Mouse (Mus musculus) liver, adult 2 months (tissue): ENCODE measurements at regions not wholly inside any gene's neighbourhood (a gene's known extent, or its start where the extent isn't known, plus 50 kb on each side); places are given as distances from the start of the nearest gene placed in this dataset.
"Not testable (repeated sequence)": the region's sequence is repeated elsewhere in the genome, so short reads cannot be mapped to it uniquely, and the experiment has no call there.

ENCODE experiments used
- DNase-seq: peaks from one replicate; pipeline ENCODE4 v3.0.0-alpha.2; 2011; ENCODE audit warnings: low read depth, low spot score; ENCODE audit errors: extremely low read depth
- H3K27ac ChIP-seq: fragments of 200-500 bp; replicated peaks from 2 replicates; pipeline ENCODE4 v1.5.1; 2012; ENCODE audit warnings: low read depth, mild to moderate bottlenecking, control low read depth, inconsistent platforms, low read length; ENCODE audit not compliant: insufficient read depth
- H3K27me3 ChIP-seq: fragments of 200-500 bp; 2 replicates; pipeline ENCODE4 v1.6.1; 2012; ENCODE audit warnings: mild to moderate bottlenecking, moderate library complexity, low read length, inconsistent platforms; ENCODE audit not compliant: control insufficient read depth, insufficient read depth
- H3K36me3 ChIP-seq: fragments of 200-500 bp; 2 replicates; pipeline ENCODE4 v1.6.1; 2012; ENCODE audit warnings: low read length, inconsistent platforms; ENCODE audit not compliant: control insufficient read depth, insufficient read depth
- H3K4me1 ChIP-seq: fragments of 200-500 bp; 2 replicates; pipeline ENCODE4 v1.6.1; 2011; ENCODE audit warnings: low read length; ENCODE audit not compliant: control insufficient read depth, insufficient read depth
- H3K4me3 ChIP-seq: fragments of 200-500 bp; 2 replicates; pipeline ENCODE4 v1.5.1; 2011; ENCODE audit warnings: low read depth, mild to moderate bottlenecking, control low read depth, low read length, moderate library complexity; ENCODE audit not compliant: insufficient read depth
- H3K79me2 ChIP-seq: fragments of 200-500 bp; 2 replicates; pipeline ENCODE4 v1.6.1; 2012; ENCODE audit warnings: inconsistent platforms, mild to moderate bottlenecking, low read length, moderate library complexity; ENCODE audit not compliant: control insufficient read depth, insufficient read depth
- H3K9ac ChIP-seq: fragments of 200-500 bp; 2 replicates; pipeline ENCODE4 v1.6.1; 2012; ENCODE audit warnings: low read depth, mild to moderate bottlenecking, control low read depth, inconsistent platforms, low read length
- CTCF ChIP-seq: fragments of 200-500 bp; IDR thresholded peaks from 2 replicates; pipeline ENCODE4 v1.5.1; 2011; ENCODE audit warnings: low read depth, low read length, control low read depth
- POLR2A ChIP-seq: fragments of 200-500 bp; IDR thresholded peaks from 2 replicates; pipeline ENCODE4 v1.6.1; 2011; ENCODE audit warnings: low read length, control low read depth; ENCODE audit not compliant: insufficient read depth; ENCODE audit errors: extremely low read depth
- WGBS: fragments of 180-500 bp; shearing (Covaris S2); methylation state at CpG from one replicate; pipeline ENCODE4 v1.1.7; 2018; 5-methylcytosine and 5-hydroxymethylcytosine counted together

- Histone ChIP-seq H3K27me3 (no peaks in the 10 kb centered on the region), H3K9ac (no peak overlapping the region), H3K36me3 (no peaks in the 10 kb centered on the region), H3K4me1 (no peaks in the 10 kb centered on the region), H3K4me3 (no peak overlapping the region), H3K79me2 (no peaks in the 10 kb centered on the region), H3K27ac (no peak overlapping the region)
- WGBS = 84% methylated on average over 7 of the region's 7 CpGs
- no peak for TF ChIP-seq CTCF
- no peak for TF ChIP-seq POLR2A
- DNase-seq = no peak
Measured at GRCm38 (mm10) chr9:90618154-90618553, 347.6 kb upstream of the Tbc1d2b start.

DNA sequence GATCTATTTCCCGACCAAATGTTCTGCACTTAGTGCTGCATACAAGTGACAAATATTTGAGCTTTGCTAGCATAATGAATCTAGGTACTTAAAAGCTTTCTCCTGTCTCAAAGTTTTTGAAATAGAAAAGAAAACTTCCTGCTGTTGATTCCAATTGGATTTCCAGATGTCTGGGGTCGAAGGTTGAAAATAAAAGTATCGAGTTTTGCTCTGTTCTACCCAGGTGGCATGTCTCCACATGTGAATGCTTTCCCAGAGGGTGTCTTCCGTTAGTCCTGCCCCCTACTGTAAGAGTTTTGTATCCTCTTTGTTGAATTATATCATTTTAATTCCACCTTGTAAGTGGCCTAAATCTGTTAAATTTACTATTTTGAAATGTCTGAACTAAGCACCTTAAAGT is 327.3 kb upstream of the Tbc1d2b start:
- H3K4me1 ChIP-seq = no peaks in the 10 kb centered on the region
- no peak for DNase-seq
- no peaks in the 10 kb centered on the region for H3K79me2 ChIP-seq
- no peaks in the 10 kb centered on the region for H3K27me3 ChIP-seq
- no peak overlapping the region for H3K9ac ChIP-seq
- H3K36me3 ChIP-seq = no peaks in the 10 kb centered on the region
- 67% methylated on average over 4 of the region's 4 CpGs for WGBS
- no peak overlapping the region for H3K4me3 ChIP-seq
- H3K27ac ChIP-seq = no peak overlapping the region
- TF ChIP-seq CTCF = no peak
- TF ChIP-seq POLR2A = no peak

- Histone ChIP-seq H3K27ac (no peak overlapping the region), H3K9ac (no peak overlapping the region), H3K27me3 (no peaks in the 10 kb centered on the region), H3K79me2 (no peaks in the 10 kb centered on the region), H3K36me3 (no peaks in the 10 kb centered on the region), H3K4me3 (no peak overlapping the region), H3K4me1 (no peaks in the 10 kb centered on the region)
- TF ChIP-seq POLR2A (no peak), CTCF (no peak)
- 93% methylated on average over 1 of the region's 1 CpGs for WGBS
- DNase-seq = no peak
Measured at GRCm38 (mm10) chr9:90556742-90557141, 286.1 kb upstream of the Tbc1d2b start.

DNA sequence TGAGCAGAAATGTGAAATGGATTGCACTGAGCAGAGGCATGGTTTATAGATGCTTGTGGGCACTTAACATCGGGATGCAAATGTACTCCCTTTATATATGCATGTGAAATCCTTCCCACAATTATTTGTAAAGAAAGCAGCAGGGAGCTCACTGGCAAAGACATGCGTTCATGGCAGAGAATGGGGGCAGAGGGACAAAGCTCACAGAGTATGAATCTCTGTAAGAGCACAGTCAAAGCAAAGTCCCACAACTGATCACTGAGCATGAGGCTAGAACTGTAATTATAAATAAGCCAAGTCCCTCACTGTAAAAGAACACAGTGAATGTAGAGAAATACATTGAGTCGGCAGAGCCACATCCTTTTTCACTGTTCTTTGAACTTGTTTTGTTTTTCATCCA is 285.6 kb upstream of the Tbc1d2b start:
- Histone ChIP-seq H3K9ac (no peak overlapping the region), H3K36me3 (no peaks in the 10 kb centered on the region), H3K27me3 (no peaks in the 10 kb centered on the region), H3K79me2 (no peaks in the 10 kb centered on the region), H3K27ac (no peak overlapping the region), H3K4me3 (no peak overlapping the region), H3K4me1 (no peaks in the 10 kb centered on the region)
- DNase-seq = no peak
- 79% methylated on average over 3 of the region's 3 CpGs for WGBS
- TF ChIP-seq POLR2A = no peak
- no peak for TF ChIP-seq CTCF

GRCm38 (mm10) chr9:90547931-90548330 is 277.3 kb upstream of the Tbc1d2b start:
- H3K27ac ChIP-seq = no peak overlapping the region
- 61% methylated on average over 1 of the region's 1 CpGs for WGBS
- no peak for DNase-seq

GRCm38 (mm10) chr9:90546720-90547119 is 276.1 kb upstream of the Tbc1d2b start:
- no peak overlapping the region for H3K4me3 ChIP-seq
- DNase-seq = no peak
- no peaks in the 10 kb centered on the region for H3K27me3 ChIP-seq
- no peak overlapping the region for H3K27ac ChIP-seq
- no peaks in the 10 kb centered on the region for H3K79me2 ChIP-seq
- TF ChIP-seq POLR2A (no peak), CTCF (no peak)
- no peak overlapping the region for H3K9ac ChIP-seq
- no peaks in the 10 kb centered on the region for H3K4me1 ChIP-seq
- H3K36me3 ChIP-seq = no peaks in the 10 kb centered on the region

More at GRCm38 (mm10) chr9:90547931-90548330, 277.3 kb upstream of the Tbc1d2b start:
- Histone ChIP-seq H3K27me3 (no peaks in the 10 kb centered on the region), H3K79me2 (no peaks in the 10 kb centered on the region), H3K4me3 (no peak overlapping the region), H3K9ac (no peak overlapping the region), H3K4me1 (no peaks in the 10 kb centered on the region), H3K36me3 (no peaks in the 10 kb centered on the region)
- TF ChIP-seq CTCF = no peak
- no peak for TF ChIP-seq POLR2A

GRCm38 (mm10) chr9:90537683-90538082 is 267.1 kb upstream of the Tbc1d2b start:
- not testable (repeated sequence) for H3K79me2 ChIP-seq, DNase-seq, H3K36me3 ChIP-seq, H3K27me3 ChIP-seq, H3K4me3 ChIP-seq, H3K27ac ChIP-seq, H3K9ac ChIP-seq, H3K4me1 ChIP-seq
- WGBS = 69% methylated on average over 8 of the region's 8 CpGs
